11 mouse cellular contexts compared by ENCODE assay signal in genomic region chr12:33245455-33245854, GRCm38 (mm10).
A peak's percentile ranks its signal among the peaks of the same experiment; 100 is the strongest.
DNase-seq lines count a peak whose midpoint lies in the region; ATAC-seq and TF ChIP-seq lines count a peak whose summit lies in the region.
"Had no signal": no experiment of that assay in that cellular context is flagged by ENCODE, and none has a peak within 500 bp of the region (broad histone marks: within the 10 kb centered on the region; RNA-seq: fewer than 3 reads in every experiment).

No protein-coding gene starts in this region.

- ATAC-seq in hindbrain, embryonic 13.5 days (ENCODE audit: low FRiP score): no peak
- ATAC-seq: forebrain, embryonic 13.5 days; intestine, embryonic 16.5 days had no signal

- DNase-seq in adrenal gland, postnatal 14 days: peak; percentile 67
- DNase-seq in adrenal gland, postnatal 25 days: no peak
- peak; percentile 40 to 62 for DNase-seq in lung, adult 18-20 months
- no peak for DNase-seq in lung, adult 2 months
- peak; percentile 59 to 74 for DNase-seq in lung, postnatal 4 days
- DNase-seq in adipocyte (ENCODE audit: low spot score): no peak
- no peak for DNase-seq in thymus, postnatal 36 days

- no peak overlapping the region for H3K4me2 ChIP-seq in hindbrain, embryonic 13.5 days
- H3K4me2 ChIP-seq: forebrain, embryonic 13.5 days had no signal

- peak overlapping the region; percentile 65 for H3K27ac ChIP-seq in hindbrain, embryonic 13.5 days
- H3K27ac ChIP-seq: forebrain, embryonic 13.5 days; liver, embryonic 14.5 days had no signal

- H3K9me3 ChIP-seq in hindbrain, embryonic 13.5 days: no peaks in the 10 kb centered on the region
- H3K9me3 ChIP-seq: forebrain, embryonic 13.5 days had no signal

- H3K27me3 ChIP-seq in hindbrain, embryonic 13.5 days: no peaks in the 10 kb centered on the region
- H3K27me3 ChIP-seq: forebrain, embryonic 13.5 days had no signal

- WGBS in lung, adult 2 months: 43% methylated on average over 4 of the region's 4 CpGs
- WGBS in hindbrain, embryonic 13.5 days: 62% methylated on average over 4 of the region's 4 CpGs

- H3K36me3 ChIP-seq in hindbrain, embryonic 13.5 days: peaks cover 8% of the 10 kb centered on the region

- H3K4me3 ChIP-seq in lung, adult 2 months (replicated peaks; ENCODE audit: extremely low read depth, low read depth, low read length): no peak overlapping the region
- H3K4me3 ChIP-seq in hindbrain, embryonic 13.5 days: no peak overlapping the region
- H3K4me3 ChIP-seq: forebrain, embryonic 13.5 days had no signal

- TF ChIP-seq CTCF in lung, adult 2 months (IDR thresholded peaks at IDR 0.05; ENCODE audit: insufficient read depth, low read length): no peak

- no peak for TF ChIP-seq POLR2A in lung, adult 2 months (IDR thresholded peaks at IDR 0.05; ENCODE audit: borderline replicate concordance, extremely low read depth, low read depth, low read length)

- peaks cover 6% of the 10 kb centered on the region for H3K4me1 ChIP-seq in lung, adult 2 months (ENCODE audit: control insufficient read depth, insufficient read depth, low read length)
- peaks cover 82% of the 10 kb centered on the region for H3K4me1 ChIP-seq in hindbrain, embryonic 13.5 days (replicated peaks)

- no peak overlapping the region for H3K9ac ChIP-seq in hindbrain, embryonic 13.5 days
- H3K9ac ChIP-seq: forebrain, embryonic 13.5 days; liver, embryonic 14.5 days had no signal

Comparison
In these comparisons a context has a peak if more than half of its experiments do, and no peak if none do; other contexts are left out.
1. DNase-seq: peak in adrenal gland, postnatal 14 days (single experiment), lung, adult 18-20 months (2 of 2) and lung, postnatal 4 days (2 of 2); none in adrenal gland, postnatal 25 days (single experiment), lung, adult 2 months (single experiment), adipocyte (single experiment) and thymus, postnatal 36 days (0 of 2).